Mouse (Mus musculus): ENCODE measurements around the gene Hbq1a. TPM values are rescaled to one million over a fixed set of nuclear protein-coding genes. Genes with fewer than 3 reads are reported as not detected.

Gene Hbq1a
- polyA plus RNA-seq, 1 experiment from 2014 or later = 1.4 TPM

DNA sequence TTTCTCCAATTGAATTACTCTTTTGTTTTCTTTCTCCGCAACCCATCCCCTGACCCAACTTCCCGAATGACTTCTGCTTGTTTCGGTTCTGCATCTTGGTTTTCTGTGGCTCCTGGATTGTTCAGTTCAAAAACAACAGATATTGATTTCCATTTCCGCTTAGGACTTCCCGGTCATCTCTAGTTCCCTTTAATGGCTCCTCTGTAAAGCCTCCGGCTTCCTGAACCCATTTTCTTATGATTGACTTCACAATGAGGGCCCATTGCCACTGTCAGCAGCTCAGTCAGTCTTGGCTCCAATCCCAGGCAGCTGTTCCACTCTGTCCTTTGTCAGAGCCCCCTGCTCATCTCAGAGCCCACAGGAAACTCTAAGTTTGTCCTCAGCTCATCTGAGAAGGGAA is 31.2 kb downstream of the Hbq1a start:
- no peaks in the 10 kb centered on the region for H3K36me3 ChIP-seq (ENCODE audit: control insufficient read depth, insufficient read depth, low read length)
- no peak overlapping the region for H3K4me2 ChIP-seq (ENCODE audit: low read length)
- no peak overlapping the region for H3K4me3 ChIP-seq (replicated peaks; ENCODE audit: low read depth, low read length)
- H3K27me3 ChIP-seq (ENCODE audit: control insufficient read depth, insufficient read depth, low read length) = no peaks in the 10 kb centered on the region
- no peak overlapping the region for H3K27ac ChIP-seq (replicated peaks; ENCODE audit: low read depth, low read length)
- H3K9ac ChIP-seq (replicated peaks; ENCODE audit: low read length) = no peak overlapping the region
- DNase-seq = peak; percentile 39
- ATAC-seq (ENCODE audit: low FRiP score, low TSS enrichment) = no peak
- H3K4me1 ChIP-seq (ENCODE audit: control insufficient read depth, insufficient read depth, low read length) = no peaks in the 10 kb centered on the region
- H3K9me3 ChIP-seq (ENCODE audit: control insufficient read depth, low read length) = no peaks in the 10 kb centered on the region
- WGBS = 45% methylated on average over 6 of the region's 6 CpGs

- DNase-seq = peak; percentile 28
- H3K36me3 ChIP-seq (ENCODE audit: control insufficient read depth, insufficient read depth, low read length) = no peaks in the 10 kb centered on the region
- H3K9ac ChIP-seq (replicated peaks; ENCODE audit: low read length) = no peak overlapping the region
- no peak overlapping the region for H3K4me3 ChIP-seq (replicated peaks; ENCODE audit: low read depth, low read length)
- H3K9me3 ChIP-seq (ENCODE audit: control insufficient read depth, low read length) = peaks cover 2% of the 10 kb centered on the region; the same call in 1 of the 2 replicates
- WGBS = 72% methylated on average over 5 of the region's 5 CpGs
- ATAC-seq (ENCODE audit: low FRiP score, low TSS enrichment) = no peak
- H3K4me2 ChIP-seq (ENCODE audit: low read length) = no peak overlapping the region
- H3K27ac ChIP-seq (replicated peaks; ENCODE audit: low read depth, low read length) = no peak overlapping the region
- no peaks in the 10 kb centered on the region for H3K4me1 ChIP-seq (ENCODE audit: control insufficient read depth, insufficient read depth, low read length)
- H3K27me3 ChIP-seq (ENCODE audit: control insufficient read depth, insufficient read depth, low read length) = no peaks in the 10 kb centered on the region
These were observed 32.0 kb downstream of the Hbq1a start for GRCm38 (mm10) chr11:32331861-32332260.

DNA sequence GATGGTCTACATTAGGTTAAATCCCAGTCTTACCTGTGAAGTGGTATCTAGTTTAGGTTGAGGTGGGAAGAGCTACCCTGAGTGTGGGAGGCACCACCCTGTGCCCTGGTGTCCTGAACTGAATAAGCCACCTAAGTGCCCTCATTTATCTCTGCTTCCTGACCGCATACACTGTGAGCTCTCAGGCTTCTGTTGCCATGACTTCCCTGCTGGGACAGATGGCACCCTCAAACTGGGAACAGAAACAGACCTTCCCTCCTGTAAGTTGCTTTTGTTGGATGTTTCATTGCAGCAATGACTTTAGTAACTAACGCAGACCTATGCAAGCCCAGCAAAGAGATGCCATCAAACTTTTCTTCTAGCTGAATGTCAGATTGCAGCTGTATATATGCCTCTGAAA is 33.4 kb downstream of the Hbq1a start:
- no peak for DNase-seq

GRCm38 (mm10) chr11:32336435-32336907 is 36.6 kb downstream of the Hbq1a start:
- ATAC-seq (ENCODE audit: low FRiP score, low TSS enrichment) (no peak), DNase-seq (no peak)
- Histone ChIP-seq H3K9ac (replicated peaks; ENCODE audit: low read length) (no peak overlapping the region), H3K27me3 (ENCODE audit: control insufficient read depth, insufficient read depth, low read length) (no peaks in the 10 kb centered on the region), H3K4me3 (replicated peaks; ENCODE audit: low read depth, low read length) (no peak overlapping the region), H3K27ac (replicated peaks; ENCODE audit: low read depth, low read length) (no peak overlapping the region), H3K4me2 (ENCODE audit: low read length) (no peak overlapping the region), H3K36me3 (ENCODE audit: control insufficient read depth, insufficient read depth, low read length) (no peaks in the 10 kb centered on the region), H3K9me3 (ENCODE audit: control insufficient read depth, low read length) (peaks cover 6% of the 10 kb centered on the region; the same call in 1 of the 2 replicates), H3K4me1 (ENCODE audit: control insufficient read depth, insufficient read depth, low read length) (no peaks in the 10 kb centered on the region)
- 87% methylated on average over 6 of the region's 6 CpGs for WGBS

More for the DNA sequence above, 33.4 kb downstream of the Hbq1a start:
- H3K4me3 ChIP-seq (replicated peaks; ENCODE audit: low read depth, low read length) = no peak overlapping the region
- no peak overlapping the region for H3K4me2 ChIP-seq (ENCODE audit: low read length)
- ATAC-seq (ENCODE audit: low FRiP score, low TSS enrichment) = no peak
- no peak overlapping the region for H3K9ac ChIP-seq (replicated peaks; ENCODE audit: low read length)
- H3K9me3 ChIP-seq (ENCODE audit: control insufficient read depth, low read length) = peaks cover 6% of the 10 kb centered on the region; the same call in 1 of the 2 replicates
- H3K27me3 ChIP-seq (ENCODE audit: control insufficient read depth, insufficient read depth, low read length) = no peaks in the 10 kb centered on the region
- no peaks in the 10 kb centered on the region for H3K36me3 ChIP-seq (ENCODE audit: control insufficient read depth, insufficient read depth, low read length)
- WGBS = 90% methylated on average over 2 of the region's 2 CpGs
- H3K4me1 ChIP-seq (ENCODE audit: control insufficient read depth, insufficient read depth, low read length) = no peaks in the 10 kb centered on the region
- no peak overlapping the region for H3K27ac ChIP-seq (replicated peaks; ENCODE audit: low read depth, low read length)

DNA sequence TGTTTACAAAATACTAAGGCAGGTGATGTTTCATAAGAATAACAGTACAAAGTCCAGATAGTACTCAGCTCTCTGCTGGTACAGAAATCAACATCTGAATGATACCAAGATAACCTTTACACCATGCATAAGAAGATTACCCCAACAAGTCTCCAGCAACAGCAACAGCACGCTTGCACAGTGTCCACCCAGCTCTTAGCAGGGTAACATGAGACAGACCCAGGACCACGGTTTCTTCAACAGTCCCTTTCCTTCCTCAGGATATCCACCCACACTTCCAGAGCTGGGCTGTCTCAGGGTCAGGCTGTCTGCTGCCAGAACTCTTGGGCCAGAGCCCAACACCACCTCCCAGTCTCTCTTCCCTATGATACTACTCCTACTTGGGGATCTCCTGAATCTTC is 39.3 kb downstream of the Hbq1a start:
- H3K4me1 ChIP-seq (ENCODE audit: control insufficient read depth, insufficient read depth, low read length) = no peaks in the 10 kb centered on the region
- no peak overlapping the region for H3K4me3 ChIP-seq (replicated peaks; ENCODE audit: low read depth, low read length)
- H3K27me3 ChIP-seq (ENCODE audit: control insufficient read depth, insufficient read depth, low read length) = no peaks in the 10 kb centered on the region
- no peak overlapping the region for H3K27ac ChIP-seq (replicated peaks; ENCODE audit: low read depth, low read length)
- no peak overlapping the region for H3K9ac ChIP-seq (replicated peaks; ENCODE audit: low read length)
- H3K9me3 ChIP-seq (ENCODE audit: control insufficient read depth, low read length) = peaks cover 6% of the 10 kb centered on the region; the same call in 1 of the 2 replicates
- no peaks in the 10 kb centered on the region for H3K36me3 ChIP-seq (ENCODE audit: control insufficient read depth, insufficient read depth, low read length)
- no peak for DNase-seq
- ATAC-seq (ENCODE audit: low FRiP score, low TSS enrichment) = no peak
- WGBS = 83% methylated on average over 2 of the region's 2 CpGs
- no peak overlapping the region for H3K4me2 ChIP-seq (ENCODE audit: low read length)

GRCm38 (mm10) chr11:32340476-32341473 is 40.9 kb downstream of the Hbq1a start:
- 45% methylated on average over 17 of the region's 17 CpGs for WGBS
- Histone ChIP-seq H3K4me3 (replicated peaks; ENCODE audit: low read depth, low read length) (no peak overlapping the region), H3K27ac (replicated peaks; ENCODE audit: low read depth, low read length) (no peak overlapping the region), H3K9me3 (ENCODE audit: control insufficient read depth, low read length) (peaks cover 6% of the 10 kb centered on the region; the same call in 1 of the 2 replicates), H3K9ac (replicated peaks; ENCODE audit: low read length) (no peak overlapping the region), H3K4me1 (ENCODE audit: control insufficient read depth, insufficient read depth, low read length) (no peaks in the 10 kb centered on the region), H3K4me2 (ENCODE audit: low read length) (no peak overlapping the region), H3K36me3 (ENCODE audit: control insufficient read depth, insufficient read depth, low read length) (no peaks in the 10 kb centered on the region), H3K27me3 (ENCODE audit: control insufficient read depth, insufficient read depth, low read length) (no peaks in the 10 kb centered on the region)
- no peak for ATAC-seq (ENCODE audit: low FRiP score, low TSS enrichment)
- DNase-seq = peak; percentile 72

GRCm38 (mm10) chr11:32342770-32343191 is 42.9 kb downstream of the Hbq1a start:
- H3K9me3 ChIP-seq (ENCODE audit: control insufficient read depth, low read length) = no peaks in the 10 kb centered on the region
- DNase-seq = peak; percentile 63

GRCm38 (mm10) chr11:32343350-32343749 is 43.5 kb downstream of the Hbq1a start:
- DNase-seq = no peak
- no peaks in the 10 kb centered on the region for H3K27me3 ChIP-seq (ENCODE audit: control insufficient read depth, insufficient read depth, low read length)
- no peaks in the 10 kb centered on the region for H3K36me3 ChIP-seq (ENCODE audit: control insufficient read depth, insufficient read depth, low read length)
- no peak overlapping the region for H3K4me3 ChIP-seq (replicated peaks; ENCODE audit: low read depth, low read length)
- 94% methylated on average over 1 of the region's 1 CpGs for WGBS
- H3K9me3 ChIP-seq (ENCODE audit: control insufficient read depth, low read length) = no peaks in the 10 kb centered on the region
- no peak overlapping the region for H3K27ac ChIP-seq (replicated peaks; ENCODE audit: low read depth, low read length)
- peaks cover 11% of the 10 kb centered on the region for H3K4me1 ChIP-seq (ENCODE audit: control insufficient read depth, insufficient read depth, low read length)
- no peak overlapping the region for H3K9ac ChIP-seq (replicated peaks; ENCODE audit: low read length)
- H3K4me2 ChIP-seq (ENCODE audit: low read length) = no peak overlapping the region
- ATAC-seq (ENCODE audit: low FRiP score, low TSS enrichment) = no peak

More at GRCm38 (mm10) chr11:32342770-32343191, 42.9 kb downstream of the Hbq1a start:
- H3K4me1 ChIP-seq (ENCODE audit: control insufficient read depth, insufficient read depth, low read length) = peaks cover 9% of the 10 kb centered on the region
- no peaks in the 10 kb centered on the region for H3K27me3 ChIP-seq (ENCODE audit: control insufficient read depth, insufficient read depth, low read length)
- ATAC-seq (ENCODE audit: low FRiP score, low TSS enrichment) = no peak
- H3K36me3 ChIP-seq (ENCODE audit: control insufficient read depth, insufficient read depth, low read length) = no peaks in the 10 kb centered on the region
- H3K4me2 ChIP-seq (ENCODE audit: low read length) = no peak overlapping the region
- no peak overlapping the region for H3K27ac ChIP-seq (replicated peaks; ENCODE audit: low read depth, low read length)
- no peak overlapping the region for H3K4me3 ChIP-seq (replicated peaks; ENCODE audit: low read depth, low read length)
- 3% methylated on average over 2 of the region's 2 CpGs for WGBS
- H3K9ac ChIP-seq (replicated peaks; ENCODE audit: low read length) = no peak overlapping the region
